Mouse (Mus musculus) MEL-GATA-1-ER (cell line): ENCODE measurements around the gene Armc2.

Experiments used
- DNase-seq: peaks from one replicate; pipeline ENCODE4 v3.0.0-alpha.2; 2012; ENCODE audit warnings: low read depth; ENCODE audit errors: extremely low read depth

Armc2 gene

GRCm38 (mm10) chr10:42018016-42018949 is at the start of gene Armc2:
Gene Armc2, minus strand, starts transcription at chr10:42018442.
- DNase-seq, result peak; percentile 33

DNA sequence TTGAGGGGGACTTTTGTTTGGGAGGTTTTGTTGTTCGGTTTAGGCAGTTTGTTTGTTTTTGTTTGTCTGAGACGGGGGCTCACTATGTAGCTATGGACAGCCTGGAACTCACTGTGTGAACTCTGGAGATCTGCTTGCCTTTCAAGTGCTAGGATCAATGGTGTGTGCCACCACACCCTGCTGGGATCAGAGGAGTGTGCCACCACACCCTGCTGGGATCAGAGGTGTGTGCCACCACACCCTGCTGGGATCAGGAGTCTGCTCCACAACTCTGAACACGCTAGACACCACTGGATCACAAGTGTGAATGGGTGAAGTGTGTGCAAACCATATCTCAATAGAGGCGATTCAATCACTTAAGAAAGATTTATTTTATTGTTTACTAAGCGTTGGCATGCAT is 46.2 kb upstream of the Armc2 start:
- DNase-seq, result no peak

DNA sequence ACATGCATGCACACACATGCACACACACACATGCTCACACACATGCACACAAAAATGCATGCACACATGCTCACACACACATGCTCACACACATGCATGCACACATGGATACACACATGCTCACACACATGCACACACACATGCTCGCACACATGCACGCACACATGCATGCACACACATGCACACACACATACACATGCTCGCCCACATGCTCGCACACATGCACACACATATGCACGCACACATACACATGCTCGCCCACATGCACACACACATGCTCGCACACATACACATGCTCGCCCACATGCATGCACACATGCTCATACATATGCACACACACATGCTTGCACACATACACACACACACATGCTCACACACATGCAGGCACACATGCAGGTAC is 41.3 kb upstream of the Armc2 start:
- no peak for DNase-seq

DNA sequence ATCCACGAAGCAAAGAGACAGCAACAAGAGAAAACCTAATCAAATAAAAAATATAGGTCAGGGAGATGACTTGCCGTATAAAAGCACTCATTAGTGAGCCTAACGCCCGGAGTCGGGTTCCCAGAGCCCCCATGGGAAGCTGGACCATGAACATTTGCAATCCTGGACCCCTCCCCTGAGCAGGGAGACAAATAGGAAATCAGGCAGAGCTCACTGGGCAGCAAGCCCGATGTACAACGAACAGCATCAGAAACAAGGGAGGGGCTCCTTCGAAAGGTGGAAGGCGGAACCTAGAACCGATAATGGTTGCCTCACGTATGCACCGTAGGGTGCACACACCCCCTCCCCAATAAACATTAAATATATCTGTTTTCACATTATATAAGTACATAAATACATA is 39.5 kb upstream of the Armc2 start:
- DNase-seq, result no peak

DNA sequence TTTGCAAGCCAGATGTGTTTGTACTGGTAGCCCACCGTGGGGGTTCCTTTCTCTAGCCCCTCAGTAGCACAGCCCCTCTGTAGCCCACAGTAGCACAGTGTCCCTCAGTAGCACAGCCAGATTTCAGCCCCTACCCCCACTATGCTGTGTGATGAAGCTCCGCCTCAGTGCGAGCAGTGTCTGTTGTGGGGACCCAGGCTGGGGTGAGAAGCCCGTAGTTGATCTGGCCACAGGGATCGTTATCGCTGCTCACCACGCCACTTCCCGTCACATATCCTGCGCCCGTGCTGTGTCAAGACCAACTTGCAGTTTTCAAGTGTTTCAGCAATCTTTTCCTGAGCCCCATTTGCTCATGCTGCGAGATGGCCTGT is 39.0 kb upstream of the Armc2 start:
- DNase-seq, result peak; percentile 80

DNA sequence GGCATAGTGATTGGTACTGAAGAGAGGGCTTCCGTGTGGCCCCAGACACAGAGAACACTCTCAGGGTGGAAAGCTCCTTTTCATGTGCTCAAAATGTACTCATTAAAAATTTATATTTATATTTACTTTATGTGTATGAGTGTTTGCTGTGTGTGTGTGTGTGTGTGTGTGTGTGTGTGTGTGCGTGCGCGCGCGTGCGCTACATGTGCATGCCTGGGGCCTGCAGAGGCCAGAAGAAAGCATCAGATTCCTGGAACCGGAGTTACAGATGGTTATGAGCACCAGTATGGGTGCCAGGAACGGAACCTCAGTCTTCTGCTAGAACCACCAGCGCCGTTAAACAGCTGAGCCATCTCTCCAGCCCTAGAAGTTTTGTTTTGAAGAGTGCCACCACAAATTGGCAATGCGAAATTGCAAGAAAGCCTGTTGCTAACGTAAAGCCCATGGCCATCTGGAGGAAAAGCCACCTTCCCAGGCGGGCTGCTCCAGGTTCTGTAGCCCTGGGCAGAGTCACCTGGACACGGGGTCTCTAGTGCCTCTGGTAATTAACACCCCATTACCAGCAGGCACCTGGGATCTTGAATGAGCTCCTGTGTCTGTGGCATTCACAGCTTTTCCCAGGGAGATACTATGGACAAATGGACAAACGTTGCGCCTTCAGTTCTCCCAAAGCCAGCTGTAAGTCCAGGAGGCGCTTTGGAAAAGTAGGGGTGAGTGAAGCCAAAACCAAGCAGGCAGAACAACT is 38.4 kb upstream of the Armc2 start:
- no peak for DNase-seq

DNA sequence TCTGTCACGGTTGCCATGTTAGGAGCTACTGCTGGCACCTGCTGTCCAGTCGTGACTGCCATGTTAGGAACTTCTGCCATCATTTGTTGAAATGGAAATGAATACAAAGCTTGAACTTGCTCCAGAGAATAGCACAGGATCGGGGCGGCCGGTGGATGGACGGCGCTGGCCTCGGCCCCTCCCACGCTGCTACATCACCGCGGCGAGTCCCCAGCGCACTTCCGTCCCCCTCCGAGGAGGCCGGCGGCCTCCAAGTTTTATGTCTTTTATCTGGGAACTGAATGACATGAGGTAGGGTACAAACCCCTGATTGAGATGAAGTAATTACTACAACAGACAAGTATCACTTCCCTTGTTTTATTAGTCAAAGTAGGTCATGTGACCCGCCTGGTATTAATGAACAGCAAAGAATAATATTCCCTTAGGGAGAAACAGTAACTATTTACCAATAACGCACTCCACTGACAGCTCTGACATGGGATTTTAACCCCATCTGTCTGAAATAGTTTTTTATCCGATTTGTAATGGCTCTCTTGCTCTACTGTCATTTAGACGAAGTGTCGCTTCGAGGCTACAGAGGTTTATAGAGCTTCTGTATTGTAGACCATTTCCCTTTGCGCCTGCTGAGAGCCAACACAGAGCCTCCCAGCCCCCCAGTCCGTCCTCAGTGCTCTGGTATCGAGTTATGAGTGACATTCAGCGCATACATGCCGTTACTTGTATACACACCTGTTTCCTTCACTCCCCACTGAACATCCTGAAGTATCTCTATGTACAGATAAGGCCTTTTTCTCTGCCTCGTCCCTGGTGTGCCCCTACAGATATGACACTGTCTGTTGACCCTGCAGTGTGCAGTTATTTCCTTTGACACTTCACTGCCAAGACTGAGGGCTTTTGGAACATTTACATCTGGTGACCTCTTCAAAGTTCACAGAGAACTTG is 37.3 kb upstream of the Armc2 start:
- peak; percentile 87 for DNase-seq

GRCm38 (mm10) chr10:42051069-42051468 is 32.8 kb upstream of the Armc2 start:
- no peak for DNase-seq

DNA sequence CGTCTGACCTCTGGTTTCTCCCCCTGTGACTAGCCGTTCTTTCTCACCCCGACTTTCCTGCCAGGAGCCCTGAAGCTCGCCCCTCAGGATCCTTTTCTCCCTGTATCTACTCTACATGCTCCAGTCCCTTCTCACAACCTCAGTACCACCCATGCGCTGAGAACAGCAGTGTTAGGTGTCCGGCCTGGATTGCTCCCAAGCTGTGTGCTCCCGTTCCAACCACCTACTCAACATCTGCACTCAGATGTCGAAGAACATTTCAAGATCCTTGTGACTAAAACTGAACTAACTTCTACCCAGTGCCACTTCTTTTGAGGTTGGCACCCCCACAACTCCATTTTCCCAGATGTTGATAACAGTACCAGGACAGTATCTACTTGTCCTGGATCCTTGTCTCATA is 30.4 kb upstream of the Armc2 start:
- DNase-seq, result no peak

- no peak for DNase-seq
Measured at GRCm38 (mm10) chr10:42044574-42044973, 26.3 kb upstream of the Armc2 start.

DNA sequence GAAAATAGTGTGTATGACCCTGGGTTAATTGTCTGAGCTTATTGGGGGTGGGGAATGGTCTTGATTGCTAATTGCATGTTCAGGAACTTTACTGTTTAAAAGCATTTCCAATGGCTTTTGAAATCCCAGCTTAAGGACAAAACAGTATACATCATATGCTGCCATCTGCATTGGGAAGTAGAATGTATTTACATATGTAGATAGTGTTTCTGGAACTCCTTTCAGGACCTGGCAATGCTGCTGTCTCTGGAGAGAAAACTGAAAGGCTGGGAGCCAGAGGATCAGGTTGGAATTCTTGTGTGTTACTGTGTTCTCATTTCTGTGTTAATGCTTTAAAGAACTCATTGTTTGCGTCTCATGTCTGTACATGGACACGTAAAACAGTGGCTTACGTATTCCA is 25.1 kb upstream of the Armc2 start:
- no peak for DNase-seq

GRCm38 (mm10) chr10:42042881-42043280 is 24.6 kb upstream of the Armc2 start:
- no peak for DNase-seq

DNA sequence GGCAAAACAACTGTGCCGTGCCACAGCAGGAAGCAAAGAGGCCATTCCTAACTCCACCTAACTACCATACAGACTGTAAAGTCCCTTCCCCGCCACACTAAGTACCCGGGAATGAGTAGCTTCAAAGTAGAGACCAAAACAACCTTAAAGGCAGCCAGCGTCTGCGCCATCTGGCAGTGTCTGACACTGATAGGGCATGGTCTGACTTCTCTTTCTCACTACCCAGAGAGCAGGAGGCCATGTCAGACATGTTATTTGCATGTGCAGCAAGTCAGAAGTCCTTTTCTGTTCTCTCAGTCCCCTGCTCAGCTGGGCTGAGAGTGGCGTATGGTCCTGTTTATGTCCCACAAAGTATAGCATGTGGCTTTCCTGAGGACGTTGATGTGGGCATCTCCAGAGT is 23.8 kb upstream of the Armc2 start:
- DNase-seq, result no peak

GRCm38 (mm10) chr10:42038571-42038970 is 20.3 kb upstream of the Armc2 start:
- DNase-seq, result no peak

DNA sequence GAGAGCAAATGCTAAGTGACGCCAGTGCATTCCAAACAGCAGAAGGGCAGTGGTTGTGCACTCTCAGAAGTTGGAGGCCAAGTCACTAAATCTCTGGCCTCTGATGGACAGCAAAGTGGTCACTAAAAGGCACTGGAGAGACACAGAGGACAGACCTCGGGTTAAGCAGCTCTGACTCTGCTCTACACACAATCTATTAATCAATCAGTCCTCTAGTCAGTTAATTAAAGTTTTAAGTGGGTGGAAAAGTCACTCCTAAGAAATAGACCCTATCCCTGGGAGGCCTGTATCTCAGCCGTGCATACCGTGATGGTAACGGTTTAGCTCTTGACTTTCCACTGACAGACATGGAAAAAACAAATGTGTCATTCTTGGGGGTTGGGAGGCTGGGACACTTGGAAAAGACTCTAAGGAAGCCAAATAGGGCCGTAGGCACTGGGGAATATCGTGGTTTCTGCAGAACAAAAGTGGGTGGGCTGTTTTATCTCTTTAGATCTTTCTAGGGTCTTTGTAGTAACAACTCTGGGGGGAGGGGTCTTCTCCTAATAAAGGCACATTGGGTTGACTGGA is 19.1 kb upstream of the Armc2 start:
- no peak for DNase-seq

DNA sequence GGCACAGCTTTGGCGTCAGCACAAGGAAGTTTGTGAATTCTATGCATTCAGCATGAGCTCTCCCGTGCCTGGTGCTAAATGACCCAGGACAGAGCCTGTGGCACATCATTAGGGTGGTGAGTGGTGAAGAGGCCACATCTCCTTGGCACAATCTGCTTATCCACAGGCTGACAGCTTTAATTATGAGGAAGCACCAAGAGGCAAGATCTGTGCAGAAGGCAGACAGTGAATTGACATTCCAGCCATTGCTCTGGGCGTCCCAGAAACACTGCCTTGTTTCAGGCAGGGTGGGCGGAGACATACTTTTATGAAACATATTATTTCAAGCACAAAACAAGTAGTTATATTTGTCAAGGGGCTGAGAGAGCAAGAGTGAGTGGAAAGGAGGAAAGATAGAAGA is 18.6 kb upstream of the Armc2 start:
- no peak for DNase-seq

DNA sequence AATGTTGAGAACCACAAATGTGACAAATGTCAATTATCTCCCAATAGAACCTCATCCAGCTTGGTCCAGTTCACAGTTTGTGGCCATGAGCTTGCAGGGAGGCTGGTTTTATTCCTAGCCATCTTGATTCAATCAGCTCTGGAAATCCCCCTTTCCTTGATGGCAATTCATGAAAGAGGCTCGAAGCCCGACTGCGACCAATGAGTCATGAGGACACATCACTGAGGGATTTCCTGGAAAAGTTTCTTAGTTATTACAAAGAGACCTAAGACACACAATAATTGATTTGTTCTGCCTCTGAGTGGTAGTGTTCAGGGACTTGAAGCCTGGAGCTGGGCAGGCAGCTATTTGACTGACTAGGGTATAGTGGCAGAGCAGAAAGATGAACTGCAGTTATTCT is 15.3 kb upstream of the Armc2 start:
- DNase-seq, result no peak

GRCm38 (mm10) chr10:42031021-42031420 is 12.8 kb upstream of the Armc2 start:
- DNase-seq, result peak; percentile 56

DNA sequence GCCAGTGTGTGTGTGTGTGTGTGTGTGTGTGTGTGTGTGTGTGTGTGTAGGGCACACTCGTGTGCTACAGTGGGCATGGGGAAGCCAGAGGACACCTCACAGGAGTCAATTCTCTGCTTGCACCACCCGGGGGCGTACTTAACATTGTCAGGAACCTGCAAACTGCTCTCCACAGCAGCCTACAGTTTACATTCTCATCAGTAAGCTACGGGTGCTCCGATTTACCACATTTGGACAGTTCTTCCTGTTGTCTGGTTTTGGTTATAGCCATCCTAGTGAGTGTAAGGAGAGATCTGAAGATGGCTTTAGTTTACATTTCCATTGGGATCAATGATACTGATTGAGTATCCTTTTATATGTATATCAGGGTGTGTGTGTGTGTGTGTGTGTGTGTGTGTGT is 11.3 kb upstream of the Armc2 start:
- no peak for DNase-seq

DNA sequence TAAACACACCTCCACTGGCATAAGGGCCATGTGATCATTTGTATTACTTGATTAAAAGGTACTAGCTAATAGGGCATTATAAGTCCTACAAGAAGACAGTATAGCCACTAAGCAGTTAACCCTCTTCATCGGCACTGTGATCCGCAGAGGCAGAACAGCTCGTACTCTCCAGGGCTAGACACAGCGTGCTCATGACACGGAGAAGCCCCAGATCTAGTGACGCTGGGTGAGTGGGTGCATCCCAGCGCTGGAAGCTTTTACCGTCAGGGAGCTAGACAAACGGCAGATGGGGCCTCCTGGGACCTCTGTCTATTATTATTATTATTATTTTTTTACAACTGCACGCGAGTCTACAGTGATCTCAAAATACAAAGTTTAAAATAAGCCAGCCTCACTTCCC is 9.1 kb upstream of the Armc2 start:
- DNase-seq, result no peak

GRCm38 (mm10) chr10:42024406-42024805 is 6.2 kb upstream of the Armc2 start:
- no peak for DNase-seq
